Mouse (Mus musculus) CH12.LX (cell line): ENCODE measurements at regions not wholly inside any gene's neighbourhood (a gene's known extent, or its start where the extent isn't known, plus 50 kb on each side); places are given as distances from the start of the nearest gene placed in this dataset.

Experiments
- DNase-seq: peaks from one replicate; pipeline ENCODE4 v3.0.0-alpha.2; 2013; ENCODE audit errors: extremely low read depth
- H3K27ac ChIP-seq: 2 replicates; pipeline ENCODE4 v1.5.1; 2012; ENCODE audit warnings: low read depth, mild to moderate bottlenecking, control low read depth, moderate library complexity; ENCODE audit not compliant: insufficient read depth
- H3K27me3 ChIP-seq: replicated peaks from 2 replicates; pipeline ENCODE3; 2012; ENCODE audit warnings: inconsistent platforms
- H3K36me3 ChIP-seq, 2 experiments: replicated peaks in 1 of 2; 2 replicates each; pipeline versions ENCODE3 to v1.6.1; 2012; ENCODE audit warnings: inconsistent platforms in 1 of 2, low read length in 1 of 2, mild to moderate bottlenecking in 1 of 2, mixed read lengths in 1 of 2, moderate library complexity in 1 of 2; ENCODE audit not compliant: control insufficient read depth in 1 of 2, insufficient read depth in 1 of 2
- H3K4me1 ChIP-seq, 2 experiments: 2 replicates each; pipeline ENCODE4 v1.6.1; 2012; ENCODE audit warnings: inconsistent platforms in 1 of 2, moderate library complexity in 1 of 2; ENCODE audit not compliant: insufficient read depth in 2 of 2, control insufficient read depth in 1 of 2
- H3K4me2 ChIP-seq: 2 replicates; pipeline ENCODE4 v1.6.1; 2012; ENCODE audit warnings: low read depth, mild to moderate bottlenecking, control low read depth; ENCODE audit not compliant: poor library complexity, insufficient read depth, severe bottlenecking
- H3K4me3 ChIP-seq, 3 experiments: fragments of 150-350 bp in 1 of 3; sonication (generic) in 1 of 3; replicated peaks in 1 of 3; 2 replicates each; pipeline versions ENCODE3 to v1.5.1; 2011 to 2012; ENCODE audit warnings: low read depth in 2 of 3, low read length in 2 of 3, mild to moderate bottlenecking in 2 of 3, moderate library complexity in 2 of 3, control low read depth in 1 of 3, improper control_type of control experiment in 1 of 3, inconsistent platforms in 1 of 3, mixed read lengths in 1 of 3; ENCODE audit not compliant: poor library complexity in 1 of 3
- H3K79me2 ChIP-seq: replicated peaks from 2 replicates; pipeline ENCODE4 v1.6.1; 2012; ENCODE audit warnings: mild to moderate bottlenecking, moderate library complexity; ENCODE audit not compliant: control insufficient read depth, poor library complexity, insufficient read depth, severe bottlenecking; ENCODE audit errors: extremely low read depth
- H3K9ac ChIP-seq: 2 replicates; pipeline ENCODE4 v1.6.1; 2012; ENCODE audit warnings: low read depth, mild to moderate bottlenecking, control low read depth, moderate library complexity; ENCODE audit not compliant: insufficient read depth
- H3K9me3 ChIP-seq: replicated peaks from 2 replicates; pipeline ENCODE3; 2012; ENCODE audit warnings: low read length, inconsistent platforms, mixed read lengths
- BHLHE40 ChIP-seq: IDR thresholded peaks from 2 replicates; pipeline ENCODE4 v1.6.1; 2011; ENCODE audit warnings: mild to moderate bottlenecking, low read depth, low read length, improper control_type of control experiment
- CHD1 ChIP-seq: IDR thresholded peaks from 2 replicates; pipeline ENCODE4 v1.6.1; 2012; ENCODE audit warnings: low read depth, low read length, improper control_type of control experiment, inconsistent platforms
- ELF1 ChIP-seq: IDR thresholded peaks from 2 replicates; pipeline ENCODE4 v1.6.1; 2014; ENCODE audit warnings: low read depth, mild to moderate bottlenecking, inconsistent platforms, low read length, improper control_type of control experiment
- EP300 ChIP-seq: IDR thresholded peaks from 2 replicates; pipeline ENCODE4 v1.6.1; 2011; ENCODE audit warnings: low read length, improper control_type of control experiment
- ETS1 ChIP-seq: conservative IDR thresholded peaks from 2 replicates; pipeline ENCODE4 v1.6.1; 2012; ENCODE audit warnings: low read depth, mild to moderate bottlenecking, inconsistent platforms, low read length, improper control_type of control experiment, moderate library complexity
- GABPA ChIP-seq: IDR thresholded peaks from 2 replicates; pipeline ENCODE4 v1.6.1; 2012; ENCODE audit warnings: low read depth, low read length, improper control_type of control experiment, inconsistent platforms; ENCODE audit not compliant: insufficient replicate concordance
- IRF4 ChIP-seq: IDR thresholded peaks from 2 replicates; pipeline ENCODE4 v1.6.1; 2014; ENCODE audit warnings: low read depth, mild to moderate bottlenecking, inconsistent platforms, low read length, improper control_type of control experiment
- JUN ChIP-seq: IDR thresholded peaks from 2 replicates; pipeline ENCODE4 v1.6.1; 2011; ENCODE audit warnings: low read depth, mild to moderate bottlenecking, low read length, improper control_type of control experiment, moderate library complexity; ENCODE audit not compliant: insufficient read depth
- JUND ChIP-seq: conservative IDR thresholded peaks from 2 replicates; pipeline ENCODE4 v1.6.1; 2011; ENCODE audit warnings: low read depth, low read length, improper control_type of control experiment
- MAX ChIP-seq: IDR thresholded peaks from 2 replicates; pipeline ENCODE4 v1.6.1; 2011; ENCODE audit warnings: low read length, improper control_type of control experiment
- MAZ ChIP-seq: IDR thresholded peaks from 2 replicates; pipeline ENCODE4 v1.6.1; 2012; ENCODE audit warnings: low read depth, mild to moderate bottlenecking, inconsistent platforms, low read length, improper control_type of control experiment, moderate library complexity
- NRF1 ChIP-seq: IDR thresholded peaks from 2 replicates; pipeline ENCODE4 v1.6.1; 2014; ENCODE audit warnings: low read depth, mild to moderate bottlenecking, inconsistent platforms, low read length, improper control_type of control experiment, moderate library complexity
- PAX5 ChIP-seq: IDR thresholded peaks from 2 replicates; pipeline ENCODE4 v1.6.1; 2012; ENCODE audit warnings: low read length, inconsistent platforms, mixed read lengths
- POLR2AphosphoS2 ChIP-seq: IDR thresholded peaks from 2 replicates; pipeline ENCODE4 v1.6.1; 2011; ENCODE audit warnings: low read depth, low read length, improper control_type of control experiment
- USF2 ChIP-seq: conservative IDR thresholded peaks from 2 replicates; pipeline ENCODE4 v1.6.1; 2011; ENCODE audit warnings: low read depth, low read length, improper control_type of control experiment
- ZMIZ1 ChIP-seq: IDR thresholded peaks from 2 replicates; pipeline ENCODE4 v1.6.1; 2012; ENCODE audit warnings: low read depth, mild to moderate bottlenecking, inconsistent platforms, low read length, improper control_type of control experiment
- ZNF384 ChIP-seq: IDR thresholded peaks from 2 replicates; pipeline ENCODE4 v1.6.1; 2012; ENCODE audit warnings: low read depth, low read length, improper control_type of control experiment, inconsistent platforms
- dilution Hi-C: fragments of 300-500 bp; cut with MboI; formaldehyde crosslinking; loops from 2 replicates; pipeline ENCODE4 v1.14.3; 2020; ENCODE audit warnings: low sequenced_read_pairs; ENCODE audit not compliant: extremely low pct_unique_long_range_greater_than_20kb, extremely low pct_ligation_motif_present
- in situ Hi-C: fragments of 300-500 bp; cut with MboI; formaldehyde crosslinking; loops from 3 replicates; pipeline ENCODE4 v1.14.3; 2019; ENCODE audit warnings: low sequenced_read_pairs, low pct_ligation_motif_present, low pct_unique_long_range_greater_than_20kb, mixed read lengths

- H3K27ac ChIP-seq, result no peak overlapping the region
- in situ Hi-C loops, result loop anchor here (25.0 kb wide), 2 partner anchors 294 to 569 kb away; partner anchors contain the start of gene Runx1
- no peaks in the 10 kb centered on the region for H3K9me3 ChIP-seq
- no peak overlapping the region for H3K9ac ChIP-seq
- no peaks in the 10 kb centered on the region for H3K36me3 ChIP-seq
- TF ChIP-seq USF2 (no peak), JUND (no peak), ELF1 (no peak), PAX5 (no peak), GABPA (no peak), ETS1 (no peak), EP300 (no peak), MAX (no peak)
- no peaks in the 10 kb centered on the region for H3K79me2 ChIP-seq
- H3K4me1 ChIP-seq, result peaks cover 0 to 9% of the 10 kb centered on the region in 2 experiments; a peak in 2 of 4 replicates
- no peak overlapping the region for H3K4me3 ChIP-seq
- DNase-seq, result no peak
- H3K27me3 ChIP-seq, result no peaks in the 10 kb centered on the region
- no peak overlapping the region for H3K4me2 ChIP-seq
- dilution Hi-C loops, result no loop called here
Measured at GRCm38 (mm10) chr16:93131404-93131803, 305.5 kb upstream of the Runx1 start.

GRCm38 (mm10) chr16:93130622-93131021 is 304.7 kb upstream of the Runx1 start:
- H3K27ac ChIP-seq, result no peak overlapping the region

GRCm38 (mm10) chr16:93123707-93124106 is 297.8 kb upstream of the Runx1 start:
- no peaks in the 10 kb centered on the region for H3K9me3 ChIP-seq
- DNase-seq, result peak; percentile 79
- in situ Hi-C loops, result no loop called here
- dilution Hi-C loops, result no loop called here
- H3K4me2 ChIP-seq, result no peak overlapping the region
- TF ChIP-seq MAZ (peak; percentile 90), PAX5 (no peak), ETS1 (peak; percentile 28; the same call in 1 of the 2 replicates), BHLHE40 (0 out of 2 replicates have a peak, but pooled peaks have one; percentile 40), EP300 (peak; percentile 13; the same call in 1 of the 2 replicates), JUND (no peak)
- H3K27me3 ChIP-seq, result no peaks in the 10 kb centered on the region
- H3K4me3 ChIP-seq, result no peak overlapping the region
- no peak overlapping the region for H3K27ac ChIP-seq
- H3K4me1 ChIP-seq, result peaks cover 0 to 20% of the 10 kb centered on the region in 2 experiments; a peak in 2 of 4 replicates
- no peak overlapping the region for H3K9ac ChIP-seq
- no peaks in the 10 kb centered on the region for H3K36me3 ChIP-seq
- H3K79me2 ChIP-seq, result no peaks in the 10 kb centered on the region

More at GRCm38 (mm10) chr16:93130622-93131021, 304.7 kb upstream of the Runx1 start:
- TF ChIP-seq POLR2AphosphoS2, result no peak
- TF ChIP-seq CHD1, result no peak
- no peak for TF ChIP-seq JUN
- no peak for TF ChIP-seq ZNF384
- no peak for TF ChIP-seq ZMIZ1
- no peak for TF ChIP-seq ELF1
- TF ChIP-seq IRF4, result no peak
- no peak for TF ChIP-seq NRF1
- TF ChIP-seq BHLHE40, result no peak
- no peak overlapping the region for H3K4me3 ChIP-seq
- H3K79me2 ChIP-seq, result no peaks in the 10 kb centered on the region
- dilution Hi-C loops (no loop called here), in situ Hi-C loops (loop anchor here (25.0 kb wide), 2 partner anchors 293 to 568 kb away; partner anchors contain the start of gene Runx1)
- no peak for DNase-seq
- no peaks in the 10 kb centered on the region for H3K36me3 ChIP-seq
- H3K9ac ChIP-seq, result no peak overlapping the region
- peaks cover 0 to 9% of the 10 kb centered on the region in 2 experiments; a peak in 2 of 4 replicates for H3K4me1 ChIP-seq
- no peak overlapping the region for H3K4me2 ChIP-seq
- H3K27me3 ChIP-seq, result no peaks in the 10 kb centered on the region
- no peaks in the 10 kb centered on the region for H3K9me3 ChIP-seq
